Mouse (Mus musculus): ENCODE results near the gene Tet3. TPM values are rescaled to one million over a fixed set of nuclear protein-coding genes. Genes with fewer than 3 reads are reported as not detected.

Gene Tet3
- polyA plus RNA-seq, 1 experiment, result 18.6 TPM

DNA sequence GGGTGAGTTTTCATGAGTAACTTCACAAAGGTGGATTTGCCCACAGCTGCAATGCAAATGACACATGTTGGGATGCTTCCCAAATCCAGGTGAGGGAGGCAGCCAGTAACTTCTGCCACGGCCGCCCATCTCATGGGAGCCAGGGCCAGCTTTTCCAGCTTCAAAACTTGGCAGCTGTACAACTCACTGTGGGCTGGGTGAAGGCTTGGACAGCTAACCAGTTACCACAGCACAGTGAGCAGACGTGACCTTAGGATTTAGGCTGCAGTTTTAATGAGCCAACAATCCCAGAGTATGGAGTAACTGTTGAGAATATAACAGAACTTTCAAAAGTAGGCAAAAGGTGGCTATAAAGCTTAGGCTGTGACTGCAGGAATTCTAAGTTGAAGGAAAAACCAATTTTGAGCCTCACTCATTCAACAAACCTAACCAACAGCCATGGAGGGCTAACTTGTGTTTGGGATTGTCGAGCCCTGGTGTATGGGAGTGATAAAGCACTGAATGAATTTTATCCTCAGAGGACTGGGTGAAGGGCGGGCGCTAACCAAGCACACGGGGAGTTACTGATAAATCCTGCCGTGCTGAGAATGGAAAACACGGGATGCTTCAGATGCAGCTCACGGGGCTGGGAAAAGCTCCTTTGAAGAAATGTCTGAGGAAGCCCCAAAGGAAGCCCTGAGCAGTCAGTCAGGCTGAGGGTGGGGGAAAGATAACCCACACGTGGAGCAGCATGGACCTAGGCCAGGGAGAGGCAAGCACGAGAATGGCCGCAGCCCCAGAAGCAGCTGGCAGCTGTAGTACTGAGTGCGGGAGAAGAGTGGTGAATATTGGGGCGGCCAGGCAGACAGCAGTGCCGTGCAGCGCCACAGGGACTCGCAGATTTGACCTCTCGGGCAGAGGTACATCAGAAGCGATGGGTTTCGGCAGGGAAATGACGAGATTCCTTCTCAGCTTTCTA, 38.1 kb upstream of the Tet3 start:
- no peak overlapping the region for H3K27ac ChIP-seq (ENCODE audit: insufficient read depth, low read length)
- H3K4me1 ChIP-seq (ENCODE audit: control insufficient read depth, insufficient read depth, low read length), result peaks cover 6% of the 10 kb centered on the region; the same call in 1 of the 2 replicates
- no peak overlapping the region for H3K4me3 ChIP-seq (ENCODE audit: insufficient read depth, low read length)
- TF ChIP-seq POLR2A (IDR thresholded peaks at IDR 0.05; ENCODE audit: low read depth, low read length), result no peak
- no peak for TF ChIP-seq CTCF (IDR thresholded peaks at IDR 0.05; ENCODE audit: borderline replicate concordance, insufficient read depth, low read length)

DNA sequence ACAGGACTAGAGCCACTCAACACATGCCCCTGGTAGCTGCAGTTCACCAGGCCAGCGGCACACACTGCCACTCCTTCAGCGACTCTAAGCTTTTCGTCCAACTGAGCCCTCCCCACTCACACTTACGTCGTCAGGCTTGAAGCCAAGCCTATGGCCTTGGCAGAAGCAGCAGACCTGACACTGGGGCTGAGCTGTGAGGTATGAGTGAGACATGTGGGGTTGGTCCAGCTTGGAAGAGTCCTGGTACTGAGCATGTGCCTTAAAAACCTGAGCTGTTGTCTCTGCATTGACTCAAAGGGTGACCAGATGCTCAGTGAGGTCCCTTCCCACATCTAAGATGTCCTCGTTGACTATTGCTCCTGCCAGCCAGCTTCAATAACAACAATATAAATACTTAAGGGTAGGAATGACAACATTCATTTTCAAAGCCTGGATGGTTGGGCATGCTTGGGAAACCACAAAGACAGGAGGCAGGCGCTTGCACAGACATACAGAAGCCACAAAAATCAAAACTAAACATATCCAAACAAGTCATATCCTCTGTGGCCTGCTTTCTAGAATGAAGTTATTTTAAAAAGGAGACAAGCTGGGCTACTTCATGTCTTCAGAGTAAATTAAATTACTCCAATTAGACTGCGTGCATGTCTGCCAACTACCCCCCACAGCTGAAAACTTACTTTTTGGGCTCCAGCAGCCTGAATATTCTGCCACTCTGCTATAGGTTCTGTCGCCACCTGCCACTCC, 37.3 kb upstream of the Tet3 start:
- no peak overlapping the region for H3K27ac ChIP-seq (ENCODE audit: insufficient read depth, low read length)
- TF ChIP-seq POLR2A (IDR thresholded peaks at IDR 0.05; ENCODE audit: low read depth, low read length) (no peak), CTCF (IDR thresholded peaks at IDR 0.05; ENCODE audit: borderline replicate concordance, insufficient read depth, low read length) (no peak)
- peaks cover 6% of the 10 kb centered on the region; the same call in 1 of the 2 replicates for H3K4me1 ChIP-seq (ENCODE audit: control insufficient read depth, insufficient read depth, low read length)

DNA sequence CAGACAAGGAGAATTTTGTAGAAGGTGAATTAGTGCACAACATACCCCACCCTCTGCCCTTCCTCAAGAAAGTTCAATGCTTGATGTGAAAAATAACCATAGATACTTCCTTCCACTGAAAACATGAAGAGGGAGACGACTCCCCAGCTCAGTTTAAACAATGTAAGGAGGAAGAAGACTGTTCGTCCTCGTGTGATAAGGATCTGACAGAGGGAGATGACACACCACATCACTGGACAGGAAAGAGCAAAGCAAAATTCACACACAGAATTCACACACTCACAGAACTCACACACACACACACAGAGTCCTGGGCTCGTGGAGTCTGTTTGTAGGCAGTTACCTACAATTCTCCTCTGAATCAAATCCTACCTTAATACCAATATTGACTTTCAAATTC, 31.7 kb upstream of the Tet3 start:
- no peaks in the 10 kb centered on the region for H3K4me1 ChIP-seq (ENCODE audit: control insufficient read depth, insufficient read depth, low read length)
- H3K27ac ChIP-seq (ENCODE audit: insufficient read depth, low read length), result no peak overlapping the region
- H3K4me3 ChIP-seq (ENCODE audit: insufficient read depth, low read length), result no peak overlapping the region
- TF ChIP-seq CTCF (IDR thresholded peaks at IDR 0.05; ENCODE audit: borderline replicate concordance, insufficient read depth, low read length) (no peak), POLR2A (IDR thresholded peaks at IDR 0.05; ENCODE audit: low read depth, low read length) (no peak)

More for the DNA sequence above, 37.3 kb upstream of the Tet3 start:
- H3K4me3 ChIP-seq (ENCODE audit: insufficient read depth, low read length), result no peak overlapping the region

DNA sequence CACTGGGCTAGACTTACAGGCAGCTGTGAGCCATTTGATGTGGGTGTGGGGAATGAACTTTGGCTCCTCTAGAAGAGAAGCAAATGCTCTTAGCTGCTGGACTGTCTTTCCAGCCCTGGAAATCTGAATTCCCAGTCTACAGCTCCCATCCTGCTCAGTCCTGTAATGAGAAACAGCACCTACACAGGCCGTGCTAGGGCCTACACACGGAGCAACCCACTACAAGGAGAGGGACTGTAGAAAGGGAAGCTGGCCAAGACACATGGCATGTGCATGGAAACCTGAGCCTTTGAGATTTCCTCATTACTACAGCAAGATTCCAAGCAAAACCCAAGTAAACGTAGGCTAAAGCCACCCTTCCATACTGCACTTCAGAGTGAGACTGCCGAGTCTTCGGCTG, 29.3 kb upstream of the Tet3 start:
- TF ChIP-seq POLR2A (IDR thresholded peaks at IDR 0.05; ENCODE audit: low read depth, low read length) (no peak), CTCF (IDR thresholded peaks at IDR 0.05; ENCODE audit: borderline replicate concordance, insufficient read depth, low read length) (no peak)
- Histone ChIP-seq H3K4me1 (ENCODE audit: control insufficient read depth, insufficient read depth, low read length) (no peaks in the 10 kb centered on the region), H3K4me3 (ENCODE audit: insufficient read depth, low read length) (no peak overlapping the region), H3K27ac (ENCODE audit: insufficient read depth, low read length) (no peak overlapping the region)

- no peak overlapping the region for H3K27ac ChIP-seq (ENCODE audit: insufficient read depth, low read length)
- TF ChIP-seq CTCF (IDR thresholded peaks at IDR 0.05; ENCODE audit: borderline replicate concordance, insufficient read depth, low read length) (no peak), POLR2A (IDR thresholded peaks at IDR 0.05; ENCODE audit: low read depth, low read length) (no peak)
- no peaks in the 10 kb centered on the region for H3K4me1 ChIP-seq (ENCODE audit: control insufficient read depth, insufficient read depth, low read length)
- no peak overlapping the region for H3K4me3 ChIP-seq (ENCODE audit: insufficient read depth, low read length)
These were observed 28.4 kb upstream of the Tet3 start for GRCm38 (mm10) chr6:83487298-83487697.

- Histone ChIP-seq H3K27ac (ENCODE audit: insufficient read depth, low read length) (no peak overlapping the region), H3K4me3 (ENCODE audit: insufficient read depth, low read length) (no peak overlapping the region), H3K4me1 (ENCODE audit: control insufficient read depth, insufficient read depth, low read length) (no peaks in the 10 kb centered on the region)
- TF ChIP-seq POLR2A (IDR thresholded peaks at IDR 0.05; ENCODE audit: low read depth, low read length) (no peak), CTCF (IDR thresholded peaks at IDR 0.05; ENCODE audit: borderline replicate concordance, insufficient read depth, low read length) (no peak)
These were observed 27.0 kb upstream of the Tet3 start for GRCm38 (mm10) chr6:83485854-83486253.

DNA sequence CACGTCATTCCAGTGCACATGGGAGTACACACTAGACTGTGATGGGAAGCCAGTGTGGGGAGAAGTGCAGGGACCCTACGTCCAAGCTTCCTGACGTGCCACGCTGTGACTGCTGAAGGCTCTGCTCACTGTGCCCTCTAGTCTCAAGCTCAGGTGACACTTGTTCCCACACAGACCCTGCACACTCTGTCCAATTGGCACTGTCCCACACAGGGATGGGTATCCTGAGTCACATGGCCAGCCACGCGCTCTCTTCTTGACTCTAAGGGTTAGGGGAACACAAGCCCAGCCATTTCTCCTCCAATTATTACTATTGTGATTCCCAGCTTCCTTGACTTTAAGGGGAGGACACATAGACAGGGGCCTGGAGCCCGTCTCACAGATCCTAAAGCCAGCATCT, 24.9 kb upstream of the Tet3 start:
- no peak for TF ChIP-seq CTCF (IDR thresholded peaks at IDR 0.05; ENCODE audit: borderline replicate concordance, insufficient read depth, low read length)
- no peak for TF ChIP-seq POLR2A (IDR thresholded peaks at IDR 0.05; ENCODE audit: low read depth, low read length)
- H3K4me3 ChIP-seq (ENCODE audit: insufficient read depth, low read length), result no peak overlapping the region
- no peak overlapping the region for H3K27ac ChIP-seq (ENCODE audit: insufficient read depth, low read length)

DNA sequence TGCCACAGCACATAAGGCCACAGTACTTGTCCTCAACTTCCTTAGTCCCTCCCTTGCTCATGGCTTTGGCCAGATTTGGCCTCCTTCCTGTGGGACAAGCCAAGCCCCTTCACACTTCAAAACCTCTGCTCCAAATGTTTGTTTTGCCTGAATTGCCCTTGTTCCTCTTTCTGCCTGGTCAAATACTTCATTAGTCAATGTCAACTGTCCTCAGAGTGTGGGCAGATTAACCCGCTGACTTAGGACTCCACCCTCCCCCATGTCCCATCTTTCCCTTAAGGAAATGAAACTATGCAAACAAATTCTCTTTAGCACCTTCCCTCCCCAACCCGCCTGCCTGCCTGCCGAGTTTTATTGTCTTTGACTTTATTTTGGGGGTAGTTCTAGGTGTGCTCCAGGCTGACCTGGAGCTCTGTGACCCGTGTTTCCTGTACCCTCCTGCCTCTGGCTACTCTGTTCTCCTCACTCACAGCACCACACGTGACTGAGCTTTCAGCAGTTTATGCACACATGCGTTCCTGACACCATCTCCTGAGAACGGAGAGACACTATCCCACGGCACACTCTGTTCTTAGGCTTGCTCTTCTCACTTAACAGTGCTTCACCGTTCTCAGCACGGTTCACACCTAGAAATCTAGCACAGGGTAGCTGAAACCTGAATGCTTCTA, 23.7 kb upstream of the Tet3 start:
- no peak overlapping the region for H3K27ac ChIP-seq (ENCODE audit: insufficient read depth, low read length)
- no peaks in the 10 kb centered on the region for H3K4me1 ChIP-seq (ENCODE audit: control insufficient read depth, insufficient read depth, low read length)
- H3K4me3 ChIP-seq (ENCODE audit: insufficient read depth, low read length), result no peak overlapping the region
- TF ChIP-seq CTCF (IDR thresholded peaks at IDR 0.05; ENCODE audit: borderline replicate concordance, insufficient read depth, low read length), result no peak
- no peak for TF ChIP-seq POLR2A (IDR thresholded peaks at IDR 0.05; ENCODE audit: low read depth, low read length)

More for the DNA sequence above, 24.9 kb upstream of the Tet3 start:
- no peaks in the 10 kb centered on the region for H3K4me1 ChIP-seq (ENCODE audit: control insufficient read depth, insufficient read depth, low read length)

GRCm38 (mm10) chr6:83480019-83480655, 21.3 kb upstream of the Tet3 start:
- no peak overlapping the region for H3K4me3 ChIP-seq (ENCODE audit: insufficient read depth, low read length)
- H3K27ac ChIP-seq (ENCODE audit: insufficient read depth, low read length), result no peak overlapping the region
- TF ChIP-seq CTCF (IDR thresholded peaks at IDR 0.05; ENCODE audit: borderline replicate concordance, insufficient read depth, low read length), result no peak
- TF ChIP-seq POLR2A (IDR thresholded peaks at IDR 0.05; ENCODE audit: low read depth, low read length), result no peak
- H3K4me1 ChIP-seq (ENCODE audit: control insufficient read depth, insufficient read depth, low read length), result no peaks in the 10 kb centered on the region
